Mouse (Mus musculus): Measurements from ENCODE around the gene Syvn1. TPM values are rescaled to one million over a fixed set of nuclear protein-coding genes. Genes with fewer than 3 reads are reported as not detected.
A peak's percentile ranks its signal among the peaks of the same experiment; 100 is the strongest.

Gene Syvn1
- polyA plus RNA-seq, 1 experiment from 2014 or later: 19.0 TPM

- Histone ChIP-seq H3K9me3 (replicated peaks; ENCODE audit: control insufficient read depth, low read length) (no peaks in the 10 kb centered on the region), H3K27me3 (ENCODE audit: control insufficient read depth, insufficient read depth, low read depth, low read length) (no peaks in the 10 kb centered on the region), H3K27ac (ENCODE audit: low read length) (peak overlapping the region; percentile 98), H3K4me3 (ENCODE audit: low read depth, low read length) (peak overlapping the region; percentile 84), H3K4me2 (ENCODE audit: low read depth, low read length) (peak overlapping the region; percentile 98), H3K9ac (ENCODE audit: low read depth, low read length) (peak overlapping the region; percentile 86), H3K36me3 (ENCODE audit: control insufficient read depth, insufficient read depth) (peaks cover 39% of the 10 kb centered on the region), H3K4me1 (ENCODE audit: control insufficient read depth, low read depth, low read length) (peaks cover 33% of the 10 kb centered on the region)
- WGBS (ENCODE audit: insufficient replicate concordance): under 1% methylated on average over 44 of the region's 44 CpGs
- ATAC-seq (ENCODE audit: low read depth): peak; percentile 7
These were observed 950 bp downstream of the Syvn1 start for GRCm38 (mm10) chr19:6047154-6047898.

- Histone ChIP-seq H3K4me2 (ENCODE audit: low read depth, low read length) (peak overlapping the region; percentile 98), H3K9ac (ENCODE audit: low read depth, low read length) (peak overlapping the region; percentile 86), H3K4me1 (ENCODE audit: control insufficient read depth, low read depth, low read length) (peaks cover 33% of the 10 kb centered on the region), H3K4me3 (ENCODE audit: low read depth, low read length) (peak overlapping the region; percentile 84), H3K27me3 (ENCODE audit: control insufficient read depth, insufficient read depth, low read depth, low read length) (no peaks in the 10 kb centered on the region), H3K27ac (ENCODE audit: low read length) (no peak overlapping the region; the same call in 1 of the 2 replicates), H3K9me3 (replicated peaks; ENCODE audit: control insufficient read depth, low read length) (no peaks in the 10 kb centered on the region), H3K36me3 (ENCODE audit: control insufficient read depth, insufficient read depth) (peaks cover 44% of the 10 kb centered on the region)
- 78% methylated on average over 8 of the region's 8 CpGs for WGBS (ENCODE audit: insufficient replicate concordance)
- no peak for ATAC-seq (ENCODE audit: low read depth)
These were observed 1.5 kb downstream of the Syvn1 start for GRCm38 (mm10) chr19:6047899-6048166.

- WGBS (ENCODE audit: insufficient replicate concordance): 59% methylated on average over 11 of the region's 11 CpGs
- ATAC-seq (ENCODE audit: low read depth): no peak
- H3K4me1 ChIP-seq (ENCODE audit: control insufficient read depth, low read depth, low read length): peaks cover 35% of the 10 kb centered on the region
- peaks cover 54% of the 10 kb centered on the region for H3K36me3 ChIP-seq (ENCODE audit: control insufficient read depth, insufficient read depth)
- no peaks in the 10 kb centered on the region for H3K9me3 ChIP-seq (replicated peaks; ENCODE audit: control insufficient read depth, low read length)
- no peaks in the 10 kb centered on the region for H3K27me3 ChIP-seq (ENCODE audit: control insufficient read depth, insufficient read depth, low read depth, low read length)
- H3K27ac ChIP-seq (ENCODE audit: low read length): peak overlapping the region; percentile 9; the same call in 1 of the 2 replicates
- peak overlapping the region; percentile 98 for H3K4me2 ChIP-seq (ENCODE audit: low read depth, low read length)
- H3K4me3 ChIP-seq (ENCODE audit: low read depth, low read length): peak overlapping the region; percentile 3; the same call in 1 of the 2 replicates
- peak overlapping the region; percentile 1 for H3K9ac ChIP-seq (ENCODE audit: low read depth, low read length)
These were observed 2.5 kb downstream of the Syvn1 start for GRCm38 (mm10) chr19:6048681-6049410.

GRCm38 (mm10) chr19:6052516-6052915 is 6.1 kb downstream of the Syvn1 start:
- Histone ChIP-seq H3K4me2 (ENCODE audit: low read depth, low read length) (no peak overlapping the region), H3K4me1 (ENCODE audit: control insufficient read depth, low read depth, low read length) (peaks cover 31% of the 10 kb centered on the region), H3K9me3 (replicated peaks; ENCODE audit: control insufficient read depth, low read length) (no peaks in the 10 kb centered on the region), H3K9ac (ENCODE audit: low read depth, low read length) (no peak overlapping the region), H3K27me3 (ENCODE audit: control insufficient read depth, insufficient read depth, low read depth, low read length) (no peaks in the 10 kb centered on the region), H3K4me3 (ENCODE audit: low read depth, low read length) (no peak overlapping the region), H3K36me3 (ENCODE audit: control insufficient read depth, insufficient read depth) (peaks cover 69% of the 10 kb centered on the region), H3K27ac (ENCODE audit: low read length) (no peak overlapping the region)
- ATAC-seq (ENCODE audit: low read depth): no peak
- WGBS (ENCODE audit: insufficient replicate concordance): 83% methylated on average over 7 of the region's 7 CpGs

- H3K9ac ChIP-seq (ENCODE audit: low read depth, low read length): no peak overlapping the region
- H3K27me3 ChIP-seq (ENCODE audit: control insufficient read depth, insufficient read depth, low read depth, low read length): no peaks in the 10 kb centered on the region
- H3K4me2 ChIP-seq (ENCODE audit: low read depth, low read length): no peak overlapping the region
- H3K27ac ChIP-seq (ENCODE audit: low read length): no peak overlapping the region
- H3K36me3 ChIP-seq (ENCODE audit: control insufficient read depth, insufficient read depth): peaks cover 66% of the 10 kb centered on the region
- H3K4me1 ChIP-seq (ENCODE audit: control insufficient read depth, low read depth, low read length): peaks cover 20% of the 10 kb centered on the region
- 76% methylated on average over 5 of the region's 5 CpGs for WGBS (ENCODE audit: insufficient replicate concordance)
- no peaks in the 10 kb centered on the region for H3K9me3 ChIP-seq (replicated peaks; ENCODE audit: control insufficient read depth, low read length)
- H3K4me3 ChIP-seq (ENCODE audit: low read depth, low read length): no peak overlapping the region
- no peak for ATAC-seq (ENCODE audit: low read depth)
These were observed 7.9 kb downstream of the Syvn1 start for GRCm38 (mm10) chr19:6054296-6054695.

GRCm38 (mm10) chr19:6056696-6057095 is 10.3 kb downstream of the Syvn1 start:
- H3K9me3 ChIP-seq (replicated peaks; ENCODE audit: control insufficient read depth, low read length): no peaks in the 10 kb centered on the region
- no peaks in the 10 kb centered on the region for H3K27me3 ChIP-seq (ENCODE audit: control insufficient read depth, insufficient read depth, low read depth, low read length)
- peak overlapping the region; percentile 88 for H3K9ac ChIP-seq (ENCODE audit: low read depth, low read length)
- H3K36me3 ChIP-seq (ENCODE audit: control insufficient read depth, insufficient read depth): peaks cover 47% of the 10 kb centered on the region
- H3K4me1 ChIP-seq (ENCODE audit: control insufficient read depth, low read depth, low read length): peaks cover 26% of the 10 kb centered on the region
- H3K4me2 ChIP-seq (ENCODE audit: low read depth, low read length): peak overlapping the region; percentile 96
- ATAC-seq (ENCODE audit: low read depth): no peak
- H3K4me3 ChIP-seq (ENCODE audit: low read depth, low read length): peak overlapping the region; percentile 94
- 39% methylated on average over 4 of the region's 4 CpGs for WGBS (ENCODE audit: insufficient replicate concordance)
- H3K27ac ChIP-seq (ENCODE audit: low read length): peak overlapping the region; percentile 80; the same call in 1 of the 2 replicates

- Histone ChIP-seq H3K4me1 (ENCODE audit: control insufficient read depth, low read depth, low read length) (peaks cover 34% of the 10 kb centered on the region), H3K4me2 (ENCODE audit: low read depth, low read length) (peak within 1 kb of the TSS; percentile 96), H3K36me3 (ENCODE audit: control insufficient read depth, insufficient read depth) (peaks cover 39% of the 10 kb centered on the region), H3K9me3 (replicated peaks; ENCODE audit: control insufficient read depth, low read length) (no peaks in the 10 kb centered on the region), H3K27ac (ENCODE audit: low read length) (peak within 1 kb of the TSS; percentile 83), H3K9ac (ENCODE audit: low read depth, low read length) (peak within 1 kb of the TSS; percentile 91), H3K4me3 (ENCODE audit: low read depth, low read length) (peak within 1 kb of the TSS; percentile 94), H3K27me3 (ENCODE audit: control insufficient read depth, insufficient read depth, low read depth, low read length) (no peaks in the 10 kb centered on the region)
- peak; percentile 82 for ATAC-seq (ENCODE audit: low read depth)
- WGBS (ENCODE audit: insufficient replicate concordance): under 1% methylated on average over 55 of the region's 63 CpGs
These were observed 11.1 kb downstream of the Syvn1 start, which contains the start of the genes Mrpl49 and Fau for GRCm38 (mm10) chr19:6057313-6058096. Mrpl49 (minus strand) TSS chr19:6057785. Fau (plus strand) TSS chr19:6057844.

GRCm38 (mm10) chr19:6058513-6058912 is 12.1 kb downstream of the Syvn1 start:
- Histone ChIP-seq H3K4me2 (ENCODE audit: low read depth, low read length) (peak overlapping the region; percentile 73), H3K27ac (ENCODE audit: low read length) (peak overlapping the region; percentile 83), H3K4me1 (ENCODE audit: control insufficient read depth, low read depth, low read length) (peaks cover 37% of the 10 kb centered on the region), H3K4me3 (ENCODE audit: low read depth, low read length) (peak overlapping the region; percentile 94), H3K27me3 (ENCODE audit: control insufficient read depth, insufficient read depth, low read depth, low read length) (no peaks in the 10 kb centered on the region), H3K9me3 (replicated peaks; ENCODE audit: control insufficient read depth, low read length) (no peaks in the 10 kb centered on the region), H3K36me3 (ENCODE audit: control insufficient read depth, insufficient read depth) (peaks cover 29% of the 10 kb centered on the region), H3K9ac (ENCODE audit: low read depth, low read length) (peak overlapping the region; percentile 91)
- WGBS (ENCODE audit: insufficient replicate concordance): 22% methylated on average over 5 of the region's 5 CpGs
- ATAC-seq (ENCODE audit: low read depth): no peak

Data from liver, embryonic 16.5 days (tissue).